Comparison of ENCODE assay signal across 24 mouse cellular contexts in the genomic region with DNA sequence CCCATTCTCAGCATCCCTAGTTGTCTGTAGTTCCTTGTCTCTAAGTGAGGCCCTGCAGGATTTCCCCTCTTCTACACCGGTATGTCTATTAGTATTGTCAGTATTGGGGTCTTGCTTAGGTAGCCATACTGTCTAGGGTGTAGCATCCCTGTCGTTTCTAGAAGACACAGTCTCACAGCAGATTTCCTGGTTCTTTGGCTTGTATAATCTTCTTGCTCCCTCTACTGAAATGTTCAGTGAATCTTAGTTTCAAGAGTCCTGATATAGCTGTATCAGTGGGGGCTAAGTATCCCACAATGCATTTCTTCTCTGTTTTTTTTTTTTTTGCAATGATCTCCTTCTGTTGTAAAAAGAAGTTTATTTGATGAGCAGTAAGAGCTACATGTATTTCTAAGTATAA.
DNase-seq lines count a peak whose midpoint lies in the region; ATAC-seq and TF ChIP-seq lines count a peak whose summit lies in the region.
"Had no signal": no experiment of that assay in that cellular context is flagged by ENCODE, and none has a peak within 500 bp of the region (broad histone marks: within the 10 kb centered on the region; RNA-seq: fewer than 3 reads in every experiment).

No protein-coding gene starts in this region.

- WGBS in forebrain, postnatal 0 days: 73% methylated on average over 2 of the region's 2 CpGs
- WGBS in forebrain, embryonic 15.5 days: 81% methylated on average over 2 of the region's 2 CpGs
- 58% methylated on average over 2 of the region's 2 CpGs for WGBS in hindbrain, postnatal 0 days
- WGBS in hindbrain, embryonic 11.5 days: 84% methylated on average over 2 of the region's 2 CpGs

- DNase-seq in forebrain, postnatal 0 days: peak; percentile 13
- DNase-seq in hindbrain, postnatal 0 days (ENCODE audit: low spot score): no peak
- no peak for DNase-seq in hindbrain, embryonic 11.5 days (ENCODE audit: low spot score)
- DNase-seq in testis, postnatal 14 days (ENCODE audit: low spot score): no peak
- DNase-seq: adrenal gland, adult 2 months; adrenal gland, postnatal 10 days; adrenal gland, postnatal 25 days; B cell, adult 2 months; cerebellum, adult 11 months; cerebellum, adult 18-20 months; cerebellum, adult 8-10 months; cerebellum, adult 9-11 months; cerebellum, postnatal 14 days; cerebellum, postnatal 36 days; embryo, embryonic 11 days had no signal

- no peak overlapping the region for H3K9ac ChIP-seq in forebrain, postnatal 0 days
- no peak overlapping the region for H3K9ac ChIP-seq in forebrain, embryonic 15.5 days (replicated peaks)
- no peak overlapping the region for H3K9ac ChIP-seq in hindbrain, postnatal 0 days (replicated peaks; ENCODE audit: low read length)
- no peak overlapping the region for H3K9ac ChIP-seq in hindbrain, embryonic 11.5 days (ENCODE audit: low read depth, low read length)
- H3K9ac ChIP-seq: embryonic facial prominence, embryonic 13.5 days; embryonic facial prominence, embryonic 15.5 days; forebrain, embryonic 12.5 days had no signal

- H3K4me2 ChIP-seq in forebrain, postnatal 0 days (ENCODE audit: low read depth): no peak overlapping the region
- H3K4me2 ChIP-seq in forebrain, embryonic 15.5 days (replicated peaks): no peak overlapping the region
- H3K4me2 ChIP-seq in hindbrain, postnatal 0 days (ENCODE audit: low read depth, low read length): no peak overlapping the region
- no peak overlapping the region for H3K4me2 ChIP-seq in hindbrain, embryonic 11.5 days (replicated peaks; ENCODE audit: low read depth, low read length)
- H3K4me2 ChIP-seq: embryonic facial prominence, embryonic 13.5 days; embryonic facial prominence, embryonic 15.5 days; forebrain, embryonic 12.5 days had no signal

- no peak for TF ChIP-seq POLR2A in testis, adult 2 months (IDR thresholded peaks at IDR 0.05; ENCODE audit: control insufficient read depth, low read depth, low read length)

- TF ChIP-seq CTCF in forebrain, postnatal 0 days (IDR thresholded peaks at IDR 0.05; ENCODE audit: low read depth): 0 out of 2 replicates have a peak, but pooled peaks have one; percentile 32
- TF ChIP-seq CTCF in hindbrain, postnatal 0 days (IDR thresholded peaks at IDR 0.05; ENCODE audit: low read depth): peak; percentile 16; the same call in 1 of the 2 replicates
- TF ChIP-seq CTCF in testis, adult 2 months (IDR thresholded peaks at IDR 0.05; ENCODE audit: control insufficient read depth, insufficient read depth, insufficient replicate concordance, low read depth, low read length): no peak

- ATAC-seq in forebrain, postnatal 0 days: peak; percentile 62
- ATAC-seq in forebrain, embryonic 15.5 days (replicated peaks): no peak
- no peak for ATAC-seq in hindbrain, postnatal 0 days
- no peak for ATAC-seq in hindbrain, embryonic 11.5 days (ENCODE audit: low FRiP score)
- ATAC-seq: CD4-positive, CD25-positive, alpha-beta regulatory T cell, adult 4 months; forebrain, embryonic 14.5 days had no signal

- H3K27ac ChIP-seq in forebrain, postnatal 0 days (ENCODE audit: low read depth, low read length): no peak overlapping the region
- H3K27ac ChIP-seq in forebrain, embryonic 15.5 days (replicated peaks): no peak overlapping the region
- H3K27ac ChIP-seq in hindbrain, postnatal 0 days: no peak overlapping the region
- no peak overlapping the region for H3K27ac ChIP-seq in hindbrain, embryonic 11.5 days (ENCODE audit: low read depth, low read length)
- H3K27ac ChIP-seq in testis, adult 2 months (ENCODE audit: control insufficient read depth, insufficient read depth, low read depth, low read length): 0 out of 2 replicates have a peak overlapping the region, but pooled peaks have one; percentile 49
- H3K27ac ChIP-seq: embryonic facial prominence, embryonic 13.5 days; embryonic facial prominence, embryonic 15.5 days; forebrain, embryonic 10.5 days; forebrain, embryonic 12.5 days had no signal

- H3K4me1 ChIP-seq in forebrain, postnatal 0 days (ENCODE audit: insufficient read depth): no peaks in the 10 kb centered on the region
- no peaks in the 10 kb centered on the region for H3K4me1 ChIP-seq in forebrain, embryonic 15.5 days
- H3K4me1 ChIP-seq in hindbrain, postnatal 0 days (ENCODE audit: insufficient read depth, low read length): no peaks in the 10 kb centered on the region
- H3K4me1 ChIP-seq in hindbrain, embryonic 11.5 days (replicated peaks; ENCODE audit: control insufficient read depth, insufficient read depth, low read length): no peaks in the 10 kb centered on the region
- no peaks in the 10 kb centered on the region for H3K4me1 ChIP-seq in testis, adult 2 months (ENCODE audit: control insufficient read depth, insufficient read depth, low read length)
- H3K4me1 ChIP-seq: embryonic facial prominence, embryonic 13.5 days; embryonic facial prominence, embryonic 15.5 days; forebrain, embryonic 10.5 days; forebrain, embryonic 12.5 days had no signal

- no peak overlapping the region for H3K4me3 ChIP-seq in forebrain, postnatal 0 days (ENCODE audit: low read depth, low read length)
- H3K4me3 ChIP-seq in forebrain, embryonic 15.5 days: no peak overlapping the region
- no peak overlapping the region for H3K4me3 ChIP-seq in hindbrain, postnatal 0 days (ENCODE audit: low read length)
- no peak overlapping the region for H3K4me3 ChIP-seq in hindbrain, embryonic 11.5 days (ENCODE audit: low read depth, low read length)
- H3K4me3 ChIP-seq in testis, adult 2 months (ENCODE audit: control insufficient read depth, low read depth, low read length): no peak overlapping the region
- H3K4me3 ChIP-seq: embryonic facial prominence, embryonic 13.5 days; embryonic facial prominence, embryonic 15.5 days; erythroblast, embryonic 14.5 days; forebrain, embryonic 10.5 days; forebrain, embryonic 12.5 days had no signal

- H3K9me3 ChIP-seq in forebrain, postnatal 0 days (ENCODE audit: low read length): no peaks in the 10 kb centered on the region
- no peaks in the 10 kb centered on the region for H3K9me3 ChIP-seq in forebrain, embryonic 15.5 days
- no peaks in the 10 kb centered on the region for H3K9me3 ChIP-seq in hindbrain, postnatal 0 days (ENCODE audit: low read length)
- H3K9me3 ChIP-seq in hindbrain, embryonic 11.5 days (ENCODE audit: control insufficient read depth, low read length): no peaks in the 10 kb centered on the region
- H3K9me3 ChIP-seq: embryonic facial prominence, embryonic 13.5 days; embryonic facial prominence, embryonic 15.5 days; forebrain, embryonic 10.5 days; forebrain, embryonic 12.5 days had no signal

- no peaks in the 10 kb centered on the region for H3K27me3 ChIP-seq in forebrain, postnatal 0 days (ENCODE audit: insufficient read depth, low read length)
- H3K27me3 ChIP-seq in forebrain, embryonic 15.5 days: no peaks in the 10 kb centered on the region
- H3K27me3 ChIP-seq in hindbrain, postnatal 0 days (ENCODE audit: insufficient read depth, low read length): no peaks in the 10 kb centered on the region
- no peaks in the 10 kb centered on the region for H3K27me3 ChIP-seq in hindbrain, embryonic 11.5 days (ENCODE audit: control insufficient read depth, insufficient read depth, low read length)
- H3K27me3 ChIP-seq in testis, adult 2 months (ENCODE audit: control insufficient read depth, insufficient read depth, low read length): no peaks in the 10 kb centered on the region
- H3K27me3 ChIP-seq: embryonic facial prominence, embryonic 13.5 days; embryonic facial prominence, embryonic 15.5 days; forebrain, embryonic 12.5 days had no signal

- H3K36me3 ChIP-seq in forebrain, postnatal 0 days (ENCODE audit: insufficient read depth): no peaks in the 10 kb centered on the region
- H3K36me3 ChIP-seq in forebrain, embryonic 15.5 days: no peaks in the 10 kb centered on the region
- no peaks in the 10 kb centered on the region for H3K36me3 ChIP-seq in hindbrain, postnatal 0 days (ENCODE audit: insufficient read depth, low read length)
- no peaks in the 10 kb centered on the region for H3K36me3 ChIP-seq in hindbrain, embryonic 11.5 days (ENCODE audit: control insufficient read depth, insufficient read depth, low read length)
- no peaks in the 10 kb centered on the region for H3K36me3 ChIP-seq in testis, adult 2 months (ENCODE audit: control insufficient read depth, insufficient read depth, low read length)
- H3K36me3 ChIP-seq: embryonic facial prominence, embryonic 13.5 days; embryonic facial prominence, embryonic 15.5 days; forebrain, embryonic 10.5 days; forebrain, embryonic 12.5 days had no signal
